Mouse (Mus musculus): ENCODE measurements around the gene Surf2. TPM values are rescaled to one million over a fixed set of nuclear protein-coding genes. Genes with fewer than 3 reads are reported as not detected.

Gene Surf2
- polyA plus RNA-seq, 1 experiment from 2014 or later = 38.1 TPM

GRCm38 (mm10) chr2:26910994-26911765, 5.0 kb upstream of the Surf2 start:
- WGBS = under 1% methylated on average over 37 of the region's 37 CpGs

GRCm38 (mm10) chr2:26912253-26912770, 3.9 kb upstream of the Surf2 start:
- Histone ChIP-seq H3K27ac (ENCODE audit: low read length) (no peak overlapping the region), H3K36me3 (ENCODE audit: control insufficient read depth, insufficient read depth) (peaks cover 34% of the 10 kb centered on the region)

More at GRCm38 (mm10) chr2:26910994-26911765, 5.0 kb upstream of the Surf2 start:
- peaks cover 33% of the 10 kb centered on the region for H3K4me1 ChIP-seq (ENCODE audit: control insufficient read depth, insufficient read depth, low read length)
- no peaks in the 10 kb centered on the region for H3K9me3 ChIP-seq (replicated peaks; ENCODE audit: control insufficient read depth, low read length)
- H3K4me2 ChIP-seq (ENCODE audit: low read depth, low read length) = peak overlapping the region; percentile 99
- H3K27ac ChIP-seq (ENCODE audit: low read length) = peak overlapping the region; percentile 81
- peaks cover 39% of the 10 kb centered on the region for H3K36me3 ChIP-seq (ENCODE audit: control insufficient read depth, insufficient read depth)
- peak; percentile 45 for ATAC-seq (replicated peaks; ENCODE audit: extremely low read depth, insufficient read depth, low FRiP score)
- peak overlapping the region; percentile 94 for H3K9ac ChIP-seq (ENCODE audit: low read length)
- no peaks in the 10 kb centered on the region for H3K27me3 ChIP-seq (ENCODE audit: control insufficient read depth, insufficient read depth, low read length)
- H3K4me3 ChIP-seq (ENCODE audit: low read length) = peak overlapping the region; percentile 91

GRCm38 (mm10) chr2:26913416-26914147, 2.6 kb upstream of the Surf2 start:
- no peak overlapping the region for H3K9ac ChIP-seq (ENCODE audit: low read length)
- H3K27me3 ChIP-seq (ENCODE audit: control insufficient read depth, insufficient read depth, low read length) = no peaks in the 10 kb centered on the region
- peaks cover 26% of the 10 kb centered on the region for H3K36me3 ChIP-seq (ENCODE audit: control insufficient read depth, insufficient read depth)
- WGBS = 77% methylated on average over 17 of the region's 17 CpGs
- H3K4me1 ChIP-seq (ENCODE audit: control insufficient read depth, insufficient read depth, low read length) = peaks cover 41% of the 10 kb centered on the region
- no peak overlapping the region for H3K4me3 ChIP-seq (ENCODE audit: low read length)
- H3K27ac ChIP-seq (ENCODE audit: low read length) = no peak overlapping the region; the same call in 1 of the 2 replicates
- H3K4me2 ChIP-seq (ENCODE audit: low read depth, low read length) = no peak overlapping the region
- H3K9me3 ChIP-seq (replicated peaks; ENCODE audit: control insufficient read depth, low read length) = no peaks in the 10 kb centered on the region
- ATAC-seq (replicated peaks; ENCODE audit: extremely low read depth, insufficient read depth, low FRiP score) = no peak

More at GRCm38 (mm10) chr2:26912253-26912770, 3.9 kb upstream of the Surf2 start:
- Histone ChIP-seq H3K4me3 (ENCODE audit: low read length) (peak overlapping the region; percentile 91), H3K9ac (ENCODE audit: low read length) (peak overlapping the region; percentile 94), H3K9me3 (replicated peaks; ENCODE audit: control insufficient read depth, low read length) (no peaks in the 10 kb centered on the region), H3K27me3 (ENCODE audit: control insufficient read depth, insufficient read depth, low read length) (no peaks in the 10 kb centered on the region), H3K4me2 (ENCODE audit: low read depth, low read length) (peak overlapping the region; percentile 99), H3K4me1 (ENCODE audit: control insufficient read depth, insufficient read depth, low read length) (peaks cover 39% of the 10 kb centered on the region)
- 67% methylated on average over 5 of the region's 5 CpGs for WGBS
- no peak for ATAC-seq (replicated peaks; ENCODE audit: extremely low read depth, insufficient read depth, low FRiP score)

GRCm38 (mm10) chr2:26914148-26914941, 1.8 kb upstream of the Surf2 start:
- Histone ChIP-seq H3K4me2 (ENCODE audit: low read depth, low read length) (no peak overlapping the region), H3K27me3 (ENCODE audit: control insufficient read depth, insufficient read depth, low read length) (no peaks in the 10 kb centered on the region), H3K9me3 (replicated peaks; ENCODE audit: control insufficient read depth, low read length) (no peaks in the 10 kb centered on the region), H3K4me1 (ENCODE audit: control insufficient read depth, insufficient read depth, low read length) (peaks cover 33% of the 10 kb centered on the region), H3K36me3 (ENCODE audit: control insufficient read depth, insufficient read depth) (peaks cover 33% of the 10 kb centered on the region), H3K9ac (ENCODE audit: low read length) (no peak overlapping the region), H3K27ac (ENCODE audit: low read length) (no peak overlapping the region; the same call in 1 of the 2 replicates), H3K4me3 (ENCODE audit: low read length) (no peak overlapping the region)
- WGBS = 65% methylated on average over 8 of the region's 8 CpGs
- no peak for ATAC-seq (replicated peaks; ENCODE audit: extremely low read depth, insufficient read depth, low FRiP score)

GRCm38 (mm10) chr2:26916738-26917137, 571 bp downstream of the Surf2 start:
- Histone ChIP-seq H3K9ac (ENCODE audit: low read length) (peak overlapping the region; percentile 76), H3K9me3 (replicated peaks; ENCODE audit: control insufficient read depth, low read length) (no peaks in the 10 kb centered on the region), H3K4me3 (ENCODE audit: low read length) (peak overlapping the region; percentile 78), H3K4me2 (ENCODE audit: low read depth, low read length) (peak overlapping the region; percentile 98), H3K36me3 (ENCODE audit: control insufficient read depth, insufficient read depth) (peaks cover 57% of the 10 kb centered on the region), H3K27me3 (ENCODE audit: control insufficient read depth, insufficient read depth, low read length) (no peaks in the 10 kb centered on the region), H3K27ac (ENCODE audit: low read length) (peak overlapping the region; percentile 78), H3K4me1 (ENCODE audit: control insufficient read depth, insufficient read depth, low read length) (peaks cover 28% of the 10 kb centered on the region)
- ATAC-seq (replicated peaks; ENCODE audit: extremely low read depth, insufficient read depth, low FRiP score) = peak; percentile 11
- WGBS = under 1% methylated on average over 13 of the region's 13 CpGs

- no peak for ATAC-seq (replicated peaks; ENCODE audit: extremely low read depth, insufficient read depth, low FRiP score)
- Histone ChIP-seq H3K9ac (ENCODE audit: low read length) (no peak overlapping the region), H3K4me3 (ENCODE audit: low read length) (no peak overlapping the region), H3K27ac (ENCODE audit: low read length) (no peak overlapping the region), H3K27me3 (ENCODE audit: control insufficient read depth, insufficient read depth, low read length) (no peaks in the 10 kb centered on the region), H3K4me2 (ENCODE audit: low read depth, low read length) (no peak overlapping the region), H3K4me1 (ENCODE audit: control insufficient read depth, insufficient read depth, low read length) (peaks cover 29% of the 10 kb centered on the region), H3K9me3 (replicated peaks; ENCODE audit: control insufficient read depth, low read length) (no peaks in the 10 kb centered on the region), H3K36me3 (ENCODE audit: control insufficient read depth, insufficient read depth) (peaks cover 54% of the 10 kb centered on the region)
- 76% methylated on average over 3 of the region's 3 CpGs for WGBS
Measured at GRCm38 (mm10) chr2:26919684-26920083, 3.5 kb downstream of the Surf2 start.

- peaks cover 25% of the 10 kb centered on the region for H3K4me1 ChIP-seq (ENCODE audit: control insufficient read depth, insufficient read depth, low read length)
Measured at GRCm38 (mm10) chr2:26920190-26920855, 4.2 kb downstream of the Surf2 start.

GRCm38 (mm10) chr2:26921784-26922183, 5.6 kb downstream of the Surf2 start:
- 29% methylated on average over 9 of the region's 9 CpGs for WGBS
- H3K36me3 ChIP-seq (ENCODE audit: control insufficient read depth, insufficient read depth) = peaks cover 75% of the 10 kb centered on the region
- no peak overlapping the region for H3K9ac ChIP-seq (ENCODE audit: low read length)
- no peak overlapping the region for H3K4me3 ChIP-seq (ENCODE audit: low read length)
- H3K27ac ChIP-seq (ENCODE audit: low read length) = peak overlapping the region; percentile 76
- H3K27me3 ChIP-seq (ENCODE audit: control insufficient read depth, insufficient read depth, low read length) = no peaks in the 10 kb centered on the region
- no peaks in the 10 kb centered on the region for H3K9me3 ChIP-seq (replicated peaks; ENCODE audit: control insufficient read depth, low read length)
- H3K4me2 ChIP-seq (ENCODE audit: low read depth, low read length) = no peak overlapping the region
- peaks cover 20% of the 10 kb centered on the region for H3K4me1 ChIP-seq (ENCODE audit: control insufficient read depth, insufficient read depth, low read length)
- 0 out of 2 replicates have a peak, but pooled peaks have one; percentile 50 for ATAC-seq (replicated peaks; ENCODE audit: extremely low read depth, insufficient read depth, low FRiP score)

More at GRCm38 (mm10) chr2:26920190-26920855, 4.2 kb downstream of the Surf2 start:
- no peaks in the 10 kb centered on the region for H3K9me3 ChIP-seq (replicated peaks; ENCODE audit: control insufficient read depth, low read length)
- H3K4me2 ChIP-seq (ENCODE audit: low read depth, low read length) = no peak overlapping the region
- no peaks in the 10 kb centered on the region for H3K27me3 ChIP-seq (ENCODE audit: control insufficient read depth, insufficient read depth, low read length)
- H3K4me3 ChIP-seq (ENCODE audit: low read length) = no peak overlapping the region
- H3K9ac ChIP-seq (ENCODE audit: low read length) = no peak overlapping the region
- H3K27ac ChIP-seq (ENCODE audit: low read length) = no peak overlapping the region
- 81% methylated on average over 6 of the region's 6 CpGs for WGBS
- H3K36me3 ChIP-seq (ENCODE audit: control insufficient read depth, insufficient read depth) = peaks cover 61% of the 10 kb centered on the region
- no peak for ATAC-seq (replicated peaks; ENCODE audit: extremely low read depth, insufficient read depth, low FRiP score)
